Mouse (Mus musculus): ENCODE results near the gene Slc23a4. TPM values are rescaled to one million over a fixed set of nuclear protein-coding genes. Genes with fewer than 3 reads are reported as not detected.

Gene Slc23a4
- polyA plus RNA-seq, 1 experiment, result 0.33 TPM

- Histone ChIP-seq H3K4me3 (ENCODE audit: extremely low read depth, insufficient read depth, insufficient read length) (no peak within 1 kb of the TSS), H3K36me3 (ENCODE audit: control insufficient read depth, insufficient read depth, low read length) (no peaks in the 10 kb centered on the region), H3K27ac (ENCODE audit: insufficient read depth, low read length) (no peak within 1 kb of the TSS), H3K27me3 (ENCODE audit: control insufficient read depth, insufficient read depth, low read length) (no peaks in the 10 kb centered on the region), H3K4me1 (ENCODE audit: control insufficient read depth, insufficient read depth, insufficient read length) (no peaks in the 10 kb centered on the region)
- DNase-seq (ENCODE audit: low read depth in 1 of 2, low spot score in 2 of 2), result no peak
- WGBS, result 79% methylated on average over 10 of the region's 10 CpGs
- TF ChIP-seq POLR2A (IDR thresholded peaks at IDR 0.05; ENCODE audit: low read depth, low read length) (no peak), CTCF (IDR thresholded peaks at IDR 0.05; ENCODE audit: extremely low read depth, insufficient read depth, insufficient read length, insufficient replicate concordance) (no peak)
Observed at GRCm38 (mm10) chr6:34919956-34920355, 68.2 kb downstream of the Slc23a4 start, which contains the start of gene Stra8. Gene Stra8, plus strand, starts transcription at chr6:34920163.

- 87% methylated on average over 7 of the region's 7 CpGs for WGBS
- no peak for TF ChIP-seq CTCF (IDR thresholded peaks at IDR 0.05; ENCODE audit: extremely low read depth, insufficient read depth, insufficient read length, insufficient replicate concordance)
- TF ChIP-seq POLR2A (IDR thresholded peaks at IDR 0.05; ENCODE audit: low read depth, low read length), result no peak
- H3K27me3 ChIP-seq (ENCODE audit: control insufficient read depth, insufficient read depth, low read length), result no peaks in the 10 kb centered on the region
- H3K36me3 ChIP-seq (ENCODE audit: control insufficient read depth, insufficient read depth, low read length), result no peaks in the 10 kb centered on the region
- H3K4me1 ChIP-seq (ENCODE audit: control insufficient read depth, insufficient read depth, insufficient read length), result no peaks in the 10 kb centered on the region
- DNase-seq (ENCODE audit: low read depth in 1 of 2, low spot score in 2 of 2), result no peak
- H3K4me3 ChIP-seq (ENCODE audit: extremely low read depth, insufficient read depth, insufficient read length), result no peak overlapping the region
- no peak overlapping the region for H3K27ac ChIP-seq (ENCODE audit: insufficient read depth, low read length)
Observed at GRCm38 (mm10) chr6:34919146-34919545, 69.1 kb downstream of the Slc23a4 start.

GRCm38 (mm10) chr6:34914462-34914861 is 73.7 kb downstream of the Slc23a4 start:
- no peaks in the 10 kb centered on the region for H3K27me3 ChIP-seq (ENCODE audit: control insufficient read depth, insufficient read depth, low read length)
- H3K27ac ChIP-seq (ENCODE audit: insufficient read depth, low read length), result no peak overlapping the region
- DNase-seq (ENCODE audit: low read depth in 1 of 2, low spot score in 2 of 2), result no peak
- TF ChIP-seq POLR2A (IDR thresholded peaks at IDR 0.05; ENCODE audit: low read depth, low read length) (no peak), CTCF (IDR thresholded peaks at IDR 0.05; ENCODE audit: extremely low read depth, insufficient read depth, insufficient read length, insufficient replicate concordance) (no peak)
- H3K36me3 ChIP-seq (ENCODE audit: control insufficient read depth, insufficient read depth, low read length), result no peaks in the 10 kb centered on the region
- WGBS, result 68% methylated on average over 3 of the region's 3 CpGs
- peaks cover 5% of the 10 kb centered on the region for H3K4me1 ChIP-seq (ENCODE audit: control insufficient read depth, insufficient read depth, insufficient read length)
- H3K4me3 ChIP-seq (ENCODE audit: extremely low read depth, insufficient read depth, insufficient read length), result no peak overlapping the region

- Histone ChIP-seq H3K36me3 (ENCODE audit: control insufficient read depth, insufficient read depth, low read length) (no peaks in the 10 kb centered on the region), H3K27ac (ENCODE audit: insufficient read depth, low read length) (no peak overlapping the region), H3K4me3 (ENCODE audit: extremely low read depth, insufficient read depth, insufficient read length) (no peak overlapping the region), H3K27me3 (ENCODE audit: control insufficient read depth, insufficient read depth, low read length) (no peaks in the 10 kb centered on the region), H3K4me1 (ENCODE audit: control insufficient read depth, insufficient read depth, insufficient read length) (peaks cover 5% of the 10 kb centered on the region)
- no peak for DNase-seq (ENCODE audit: low read depth in 1 of 2, low spot score in 2 of 2)
- 89% methylated on average over 13 of the region's 13 CpGs for WGBS
- TF ChIP-seq CTCF (IDR thresholded peaks at IDR 0.05; ENCODE audit: extremely low read depth, insufficient read depth, insufficient read length, insufficient replicate concordance) (no peak), POLR2A (IDR thresholded peaks at IDR 0.05; ENCODE audit: low read depth, low read length) (no peak)
Observed at GRCm38 (mm10) chr6:34913341-34914040, 74.7 kb downstream of the Slc23a4 start.

GRCm38 (mm10) chr6:34910371-34911219 is 77.6 kb downstream of the Slc23a4 start, which contains the start of gene Wdr91:
Gene Wdr91, minus strand, starts transcription at chr6:34910876.
- under 1% methylated on average over 61 of the region's 64 CpGs for WGBS

DNA sequence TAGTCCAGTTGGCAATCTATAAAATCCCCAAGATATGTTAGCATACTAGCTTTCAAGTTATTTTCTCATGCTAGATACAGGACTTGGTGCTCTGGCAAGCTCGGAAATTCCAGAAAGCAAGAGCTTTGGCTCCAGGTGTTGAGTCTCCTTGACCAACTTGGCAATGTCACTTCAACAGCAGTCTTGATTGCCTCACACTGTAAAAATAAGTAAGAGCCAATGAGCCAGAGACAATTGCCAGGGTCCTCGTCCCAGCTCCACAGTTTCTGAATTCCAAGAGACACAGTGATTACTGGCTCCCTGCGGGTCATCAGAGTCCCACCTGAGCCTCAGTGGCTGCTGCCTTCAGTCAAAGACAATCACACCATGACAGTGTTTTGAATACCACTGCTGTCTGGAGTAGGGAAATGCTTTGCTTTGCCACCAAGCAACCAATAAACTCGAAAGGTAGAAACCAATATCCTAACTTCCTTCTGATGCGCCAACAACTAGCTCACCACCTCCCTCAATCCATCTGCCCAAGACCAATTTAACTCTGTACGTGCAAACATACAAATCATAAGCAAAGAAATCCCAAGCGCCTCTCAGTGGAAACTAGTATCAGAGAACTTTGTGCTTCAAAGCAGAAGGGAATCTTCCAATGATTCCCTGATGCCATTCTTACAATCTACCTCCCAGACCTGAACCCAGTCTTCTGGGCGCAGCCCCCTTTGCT is 78.4 kb downstream of the Slc23a4 start:
- TF ChIP-seq CTCF (IDR thresholded peaks at IDR 0.05; ENCODE audit: extremely low read depth, insufficient read depth, insufficient read length, insufficient replicate concordance) (no peak), POLR2A (IDR thresholded peaks at IDR 0.05; ENCODE audit: low read depth, low read length) (no peak)
- H3K4me3 ChIP-seq (ENCODE audit: extremely low read depth, insufficient read depth, insufficient read length), result peak overlapping the region; percentile 89
- peaks cover 10% of the 10 kb centered on the region for H3K4me1 ChIP-seq (ENCODE audit: control insufficient read depth, insufficient read depth, insufficient read length)
- H3K36me3 ChIP-seq (ENCODE audit: control insufficient read depth, insufficient read depth, low read length), result peaks cover 18% of the 10 kb centered on the region
- DNase-seq (ENCODE audit: low read depth in 1 of 2, low spot score in 2 of 2), result no peak
- H3K27ac ChIP-seq (ENCODE audit: insufficient read depth, low read length), result peak overlapping the region; percentile 79
- WGBS, result 49% methylated on average over 8 of the region's 8 CpGs
- H3K27me3 ChIP-seq (ENCODE audit: control insufficient read depth, insufficient read depth, low read length), result no peaks in the 10 kb centered on the region

More at GRCm38 (mm10) chr6:34910371-34911219, 77.6 kb downstream of the Slc23a4 start, which contains the start of gene Wdr91:
- Histone ChIP-seq H3K4me1 (ENCODE audit: control insufficient read depth, insufficient read depth, insufficient read length) (peaks cover 10% of the 10 kb centered on the region), H3K27me3 (ENCODE audit: control insufficient read depth, insufficient read depth, low read length) (no peaks in the 10 kb centered on the region), H3K4me3 (ENCODE audit: extremely low read depth, insufficient read depth, insufficient read length) (peak within 1 kb of the TSS; percentile 89), H3K36me3 (ENCODE audit: control insufficient read depth, insufficient read depth, low read length) (peaks cover 13% of the 10 kb centered on the region), H3K27ac (ENCODE audit: insufficient read depth, low read length) (peak within 1 kb of the TSS; percentile 79)
- TF ChIP-seq CTCF (IDR thresholded peaks at IDR 0.05; ENCODE audit: extremely low read depth, insufficient read depth, insufficient read length, insufficient replicate concordance) (no peak), POLR2A (IDR thresholded peaks at IDR 0.05; ENCODE audit: low read depth, low read length) (peak; percentile 86)
- peak; percentile 78 to 91 for DNase-seq (ENCODE audit: low read depth in 1 of 2, low spot score in 2 of 2)
